Comparison of ENCODE assay signal across 10 mouse cellular contexts in the genomic region with DNA sequence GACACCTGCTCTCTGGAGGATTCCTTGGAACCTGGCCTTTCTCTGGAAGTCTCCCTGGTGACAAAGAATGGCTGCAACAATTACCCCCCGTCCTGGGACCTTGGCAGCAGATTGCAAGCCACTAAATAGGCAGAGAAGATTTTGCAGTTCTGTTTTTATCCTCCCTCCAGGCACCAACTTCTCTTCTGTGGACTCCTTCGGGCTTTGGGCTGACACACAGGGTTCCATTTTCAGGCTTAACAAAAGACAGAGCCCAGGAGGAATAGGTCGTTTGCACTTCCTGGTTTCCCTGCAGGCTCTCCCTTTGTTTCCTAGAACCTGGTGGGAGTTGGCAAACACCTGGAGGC. TPM values are rescaled to one million over a fixed set of nuclear protein-coding genes. Genes with fewer than 3 reads are reported as not detected.
DNase-seq lines count a peak whose midpoint lies in the region; ATAC-seq and TF ChIP-seq lines count a peak whose summit lies in the region.
"Had no signal": no experiment of that assay in that cellular context is flagged by ENCODE, and none has a peak within 500 bp of the region (broad histone marks: within the 10 kb centered on the region; RNA-seq: fewer than 3 reads in every experiment).

No protein-coding gene starts in this region.

- ATAC-seq in lung, embryonic 14.5 days (ENCODE audit: insufficient read depth), result no peak
- no peak for ATAC-seq in forebrain, embryonic 15.5 days (replicated peaks)
- no peak for ATAC-seq in intestine, embryonic 16.5 days
- no peak for ATAC-seq in stomach, embryonic 14.5 days (ENCODE audit: insufficient number of reproducible peaks, insufficient read depth, low FRiP score, low read depth)

- H3K36me3 ChIP-seq in lung, embryonic 14.5 days (ENCODE audit: insufficient read depth), result no peaks in the 10 kb centered on the region
- no peaks in the 10 kb centered on the region for H3K36me3 ChIP-seq in forebrain, embryonic 15.5 days
- no peaks in the 10 kb centered on the region for H3K36me3 ChIP-seq in intestine, embryonic 16.5 days (ENCODE audit: control insufficient read depth, insufficient read depth, low read length)
- H3K36me3 ChIP-seq in stomach, embryonic 14.5 days (ENCODE audit: control insufficient read depth, insufficient read depth, low read length), result no peaks in the 10 kb centered on the region

- H3K27me3 ChIP-seq in lung, embryonic 14.5 days (ENCODE audit: insufficient read depth, low read length), result no peaks in the 10 kb centered on the region
- H3K27me3 ChIP-seq in forebrain, embryonic 15.5 days, result no peaks in the 10 kb centered on the region
- no peaks in the 10 kb centered on the region for H3K27me3 ChIP-seq in intestine, embryonic 16.5 days (replicated peaks; ENCODE audit: control insufficient read depth, insufficient read depth, low read length)
- H3K27me3 ChIP-seq in stomach, embryonic 14.5 days (ENCODE audit: control insufficient read depth, insufficient read depth, low read length), result no peaks in the 10 kb centered on the region
- H3K27me3 ChIP-seq: megakaryocyte, embryonic 14.5 days had no signal

- H3K27ac ChIP-seq in lung, embryonic 14.5 days (ENCODE audit: low read depth), result no peak overlapping the region; the same call in 1 of the 2 replicates
- H3K27ac ChIP-seq in forebrain, embryonic 15.5 days (replicated peaks), result no peak overlapping the region
- peak overlapping the region; percentile 11; the same call in 1 of the 2 replicates for H3K27ac ChIP-seq in intestine, embryonic 16.5 days (ENCODE audit: low read length)
- peak overlapping the region; percentile 49; the same call in 1 of the 2 replicates for H3K27ac ChIP-seq in stomach, embryonic 14.5 days (ENCODE audit: low read length)

- H3K9me3 ChIP-seq in lung, embryonic 14.5 days (ENCODE audit: low read depth, low read length), result no peaks in the 10 kb centered on the region
- H3K9me3 ChIP-seq in forebrain, embryonic 15.5 days, result no peaks in the 10 kb centered on the region
- no peaks in the 10 kb centered on the region for H3K9me3 ChIP-seq in intestine, embryonic 16.5 days (ENCODE audit: control insufficient read depth, low read length)
- H3K9me3 ChIP-seq in stomach, embryonic 14.5 days (ENCODE audit: control insufficient read depth, low read depth, low read length), result no peaks in the 10 kb centered on the region
- H3K9me3 ChIP-seq: megakaryocyte, embryonic 14.5 days had no signal

- WGBS in lung, embryonic 14.5 days, result 14% methylated on average over 3 of the region's 3 CpGs
- WGBS in forebrain, embryonic 15.5 days, result 4% methylated on average over 3 of the region's 3 CpGs
- WGBS in intestine, embryonic 16.5 days, result 9% methylated on average over 3 of the region's 3 CpGs
- WGBS in stomach, embryonic 14.5 days, result 24% methylated on average over 3 of the region's 3 CpGs

- H3K4me2 ChIP-seq in lung, embryonic 14.5 days, result peak overlapping the region; percentile 10; the same call in 1 of the 2 replicates
- H3K4me2 ChIP-seq in forebrain, embryonic 15.5 days (replicated peaks), result peak overlapping the region; percentile 29
- H3K4me2 ChIP-seq in intestine, embryonic 16.5 days (ENCODE audit: low read depth, low read length), result peak overlapping the region; percentile 35; the same call in 1 of the 2 replicates
- H3K4me2 ChIP-seq in stomach, embryonic 14.5 days (replicated peaks; ENCODE audit: low read depth, low read length), result peak overlapping the region; percentile 24; the same call in 1 of the 2 replicates

- H3K9ac ChIP-seq in lung, embryonic 14.5 days, result no peak overlapping the region
- H3K9ac ChIP-seq in forebrain, embryonic 15.5 days (replicated peaks), result no peak overlapping the region
- peak overlapping the region; percentile 36; the same call in 1 of the 2 replicates for H3K9ac ChIP-seq in intestine, embryonic 16.5 days (ENCODE audit: low read depth, low read length)
- no peak overlapping the region for H3K9ac ChIP-seq in stomach, embryonic 14.5 days (replicated peaks; ENCODE audit: low read depth, low read length)

- DNase-seq in lung, embryonic 14.5 days, result no peak
- DNase-seq in lung, postnatal 25 days (ENCODE audit: low spot score), result no peak
- DNase-seq in urinary bladder, postnatal 36 days (ENCODE audit: low spot score in 2 of 2), result no peak
- DNase-seq in gastrocnemius, adult 18-20 months (ENCODE audit: low spot score), result no peak
- DNase-seq in gastrocnemius, adult 8-10 months (ENCODE audit: low spot score in 2 of 2), result no peak

- no peaks in the 10 kb centered on the region for H3K4me1 ChIP-seq in lung, embryonic 14.5 days (ENCODE audit: insufficient read depth)
- peaks cover 9% of the 10 kb centered on the region for H3K4me1 ChIP-seq in forebrain, embryonic 15.5 days
- peaks cover 6% of the 10 kb centered on the region; the same call in 1 of the 2 replicates for H3K4me1 ChIP-seq in intestine, embryonic 16.5 days (ENCODE audit: control insufficient read depth, insufficient read depth, low read length)
- H3K4me1 ChIP-seq in stomach, embryonic 14.5 days (ENCODE audit: control insufficient read depth, insufficient read depth, low read length), result 0 out of 2 replicates have a peak, but pooled peaks cover 4% of the 10 kb centered on the region

- no peak overlapping the region for H3K4me3 ChIP-seq in lung, embryonic 14.5 days (ENCODE audit: low read depth, low read length)
- H3K4me3 ChIP-seq in forebrain, embryonic 15.5 days, result no peak overlapping the region
- 0 out of 2 replicates have a peak overlapping the region, but pooled peaks have one; percentile 10 for H3K4me3 ChIP-seq in intestine, embryonic 16.5 days (ENCODE audit: low read length)
- no peak overlapping the region for H3K4me3 ChIP-seq in stomach, embryonic 14.5 days (ENCODE audit: low read depth, low read length)
- H3K4me3 ChIP-seq: megakaryocyte, embryonic 14.5 days had no signal

- no peak for TF ChIP-seq CTCF in lung, embryonic 14.5 days (IDR thresholded peaks at IDR 0.05; ENCODE audit: low read depth)

RNA-seq across cellular contexts. Expression of a gene that starts 7.9 kb away (rescaled TPM):
- polyA plus RNA-seq in lung, embryonic 14.5 days (2014; fragmentation: Nextera tagmentation; extraction: Ambion mirVana), result 36.1 and 38.0 TPM in 2 replicates
- polyA plus RNA-seq in forebrain, embryonic 15.5 days (2015; fragmentation: Nextera tagmentation; extraction: Ambion mirVana), result 79.1 and 83.4 TPM in 2 replicates
- polyA plus RNA-seq in intestine, embryonic 16.5 days (2015; fragmentation: Nextera tagmentation; extraction: Ambion mirVana), result 26.4 and 28.8 TPM in 2 replicates
- polyA plus RNA-seq in stomach, embryonic 14.5 days (2014; fragmentation: Nextera tagmentation; extraction: Ambion mirVana), result 32.5 and 34.2 TPM in 2 replicates
- 10 to 100 TPM; 17.9 to 20.3 TPM for total RNA-seq in gastrocnemius, adult 18-20 months (2021)
- total RNA-seq in gastrocnemius, adult 8-10 months (2022), result 10 to 100 TPM; 13.8 to 20.8 (median 15.3) TPM
- total RNA-seq: MEL had no signal

Comparison
In these comparisons a context has a peak if more than half of its experiments do, and no peak if none do; other contexts are left out.
1. H3K27ac ChIP-seq: peak in intestine, embryonic 16.5 days (single experiment) and stomach, embryonic 14.5 days (single experiment); none in lung, embryonic 14.5 days (single experiment) and forebrain, embryonic 15.5 days (single experiment).
2. Peak in every context shown above with its lines, with median percentiles within 50 percentile points of each other: H3K4me2 ChIP-seq.